Mouse (Mus musculus) small intestine, adult 2 months (tissue): Measurements from ENCODE around the gene Tmem176b.

ENCODE experiments used
- CTCF ChIP-seq: fragments of 200-500 bp; IDR thresholded peaks from 2 replicates; pipeline ENCODE4 v1.5.1; 2012; ENCODE audit warnings: low read depth, mild to moderate bottlenecking, control low read depth, inconsistent platforms, low read length, moderate library complexity, mixed read lengths; ENCODE audit not compliant: insufficient replicate concordance, insufficient read length; ENCODE audit errors: extremely low read depth
- POLR2A ChIP-seq: fragments of 200-500 bp; IDR thresholded peaks from 2 replicates; pipeline ENCODE4 v1.6.1; 2012; ENCODE audit warnings: low read depth, mild to moderate bottlenecking, control low read depth, inconsistent platforms, low read length, moderate library complexity

DNA sequence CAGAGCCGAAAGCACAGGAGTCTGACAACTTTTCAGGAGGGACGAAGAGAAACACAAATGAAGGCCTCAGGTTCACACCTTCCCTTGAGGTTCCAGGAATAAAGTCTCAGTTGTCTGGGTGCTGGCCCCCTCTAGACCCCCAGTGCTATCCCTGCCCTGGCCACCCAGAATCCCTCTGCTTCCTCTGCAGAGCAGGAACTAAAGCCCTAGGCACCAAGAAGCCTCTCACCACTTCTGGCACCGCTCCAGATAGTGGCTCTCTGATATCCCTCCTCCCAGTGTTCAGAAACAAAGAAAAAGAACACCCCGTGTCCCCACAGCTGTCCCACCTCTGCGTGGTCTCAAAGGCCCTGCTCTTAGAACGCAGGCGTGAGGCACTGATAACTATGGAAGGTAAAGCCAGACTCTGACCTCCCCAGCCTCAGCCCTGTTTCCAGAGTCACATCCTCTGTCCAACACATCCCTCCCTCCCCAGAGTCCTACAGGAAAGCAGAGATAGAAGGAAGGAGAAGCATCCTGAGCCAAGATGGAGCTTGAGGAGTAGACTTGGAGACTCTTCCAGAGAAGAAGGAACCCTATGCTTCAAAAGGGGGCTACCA is 826 bp downstream of the Tmem176b start, which contains the start of gene Tmem176a:
- TF ChIP-seq CTCF (no peak), POLR2A (no peak; the same call in 1 of the 2 replicates)
